Mouse (Mus musculus) spleen, adult 2 months (tissue): ENCODE results near the gene Cdkl1.

ENCODE experiments used
- CTCF ChIP-seq: fragments of 200-500 bp; IDR thresholded peaks from 2 replicates; pipeline ENCODE4 v1.5.1; 2011; ENCODE audit warnings: mild to moderate bottlenecking, inconsistent platforms; ENCODE audit not compliant: insufficient read depth, insufficient read length, insufficient replicate concordance; ENCODE audit errors: extremely low read depth
- POLR2A ChIP-seq: fragments of 200-500 bp; IDR thresholded peaks from 2 replicates; pipeline ENCODE4 v1.6.1; 2011; ENCODE audit warnings: low read depth, low read length, inconsistent platforms

DNA sequence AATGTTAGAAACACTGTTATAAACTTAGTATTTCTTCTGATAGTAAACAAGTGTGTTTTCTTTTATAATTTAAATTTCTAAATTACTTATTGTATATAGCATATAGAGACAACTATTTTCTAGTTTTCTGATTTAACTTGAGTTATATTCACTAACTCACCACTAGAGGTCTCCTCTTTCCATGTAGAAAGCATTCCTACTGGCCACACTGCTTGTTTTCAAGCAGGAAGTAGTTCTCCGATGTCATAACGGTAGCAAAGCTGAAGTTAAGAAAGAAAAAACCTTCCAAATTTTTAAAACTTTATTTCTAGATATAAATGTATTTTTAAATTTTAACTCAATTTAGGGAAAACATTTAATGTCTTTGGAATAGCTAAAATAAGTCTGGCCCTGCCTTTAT is 57.5 kb downstream of the Cdkl1 start:
- TF ChIP-seq CTCF (no peak), POLR2A (no peak)
